Mouse (Mus musculus) kidney, adult 2 months (tissue): ENCODE data around the gene Dcp1b.

Source experiments
- CTCF ChIP-seq: fragments of 200-500 bp; conservative IDR thresholded peaks from 2 replicates; pipeline ENCODE4 v1.5.1; 2011; ENCODE audit warnings: low read depth, mild to moderate bottlenecking, control low read depth, low read length, moderate library complexity, mixed read lengths; ENCODE audit not compliant: insufficient read depth, insufficient read length
- POLR2A ChIP-seq: fragments of 200-500 bp; IDR thresholded peaks from one replicate; pipeline ENCODE4 v1.6.1; 2011; ENCODE audit warnings: low read depth, low read length, control low read depth

DNA sequence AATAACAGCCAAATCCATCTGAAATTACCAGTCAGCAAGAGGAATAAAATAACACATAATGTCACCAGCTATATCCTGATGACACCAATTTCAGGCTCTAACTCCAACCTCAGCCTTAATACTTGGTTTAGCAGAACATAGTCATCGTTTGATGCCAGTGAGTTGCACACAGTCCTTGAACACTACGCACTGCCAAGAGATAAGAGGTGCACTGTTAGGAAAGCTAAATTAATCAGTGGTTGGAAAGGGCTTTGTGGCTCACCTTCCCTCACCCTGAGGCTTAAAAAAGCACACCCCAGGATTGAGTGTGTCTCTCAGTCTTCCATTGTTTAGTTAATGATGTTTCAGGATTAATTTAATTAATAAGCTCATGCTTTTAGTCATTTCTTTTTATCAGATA, 5.1 kb downstream of the Dcp1b start:
- TF ChIP-seq CTCF, result no peak
- no peak for TF ChIP-seq POLR2A
